Mouse (Mus musculus) liver, adult 2 months (tissue): ENCODE measurements around the gene Mycl. TPM values are rescaled to one million over a fixed set of nuclear protein-coding genes. Genes with fewer than 3 reads are reported as not detected.

Experiments used
- DNase-seq: peaks from one replicate; pipeline ENCODE4 v3.0.0-alpha.2; 2011; ENCODE audit warnings: low read depth, low spot score; ENCODE audit errors: extremely low read depth
- H3K27ac ChIP-seq: fragments of 200-500 bp; replicated peaks from 2 replicates; pipeline ENCODE4 v1.5.1; 2012; ENCODE audit warnings: low read depth, mild to moderate bottlenecking, control low read depth, inconsistent platforms, low read length; ENCODE audit not compliant: insufficient read depth
- H3K27me3 ChIP-seq: fragments of 200-500 bp; 2 replicates; pipeline ENCODE4 v1.6.1; 2012; ENCODE audit warnings: mild to moderate bottlenecking, moderate library complexity, low read length, inconsistent platforms; ENCODE audit not compliant: control insufficient read depth, insufficient read depth
- H3K36me3 ChIP-seq: fragments of 200-500 bp; 2 replicates; pipeline ENCODE4 v1.6.1; 2012; ENCODE audit warnings: low read length, inconsistent platforms; ENCODE audit not compliant: control insufficient read depth, insufficient read depth
- H3K4me1 ChIP-seq: fragments of 200-500 bp; 2 replicates; pipeline ENCODE4 v1.6.1; 2011; ENCODE audit warnings: low read length; ENCODE audit not compliant: control insufficient read depth, insufficient read depth
- H3K4me3 ChIP-seq: fragments of 200-500 bp; 2 replicates; pipeline ENCODE4 v1.5.1; 2011; ENCODE audit warnings: low read depth, mild to moderate bottlenecking, control low read depth, low read length, moderate library complexity; ENCODE audit not compliant: insufficient read depth
- H3K79me2 ChIP-seq: fragments of 200-500 bp; 2 replicates; pipeline ENCODE4 v1.6.1; 2012; ENCODE audit warnings: inconsistent platforms, mild to moderate bottlenecking, low read length, moderate library complexity; ENCODE audit not compliant: control insufficient read depth, insufficient read depth
- H3K9ac ChIP-seq: fragments of 200-500 bp; 2 replicates; pipeline ENCODE4 v1.6.1; 2012; ENCODE audit warnings: low read depth, mild to moderate bottlenecking, control low read depth, inconsistent platforms, low read length
- CTCF ChIP-seq: fragments of 200-500 bp; IDR thresholded peaks from 2 replicates; pipeline ENCODE4 v1.5.1; 2011; ENCODE audit warnings: low read depth, low read length, control low read depth
- POLR2A ChIP-seq: fragments of 200-500 bp; IDR thresholded peaks from 2 replicates; pipeline ENCODE4 v1.6.1; 2011; ENCODE audit warnings: low read length, control low read depth; ENCODE audit not compliant: insufficient read depth; ENCODE audit errors: extremely low read depth
- WGBS: fragments of 180-500 bp; shearing (Covaris S2); methylation state at CpG from one replicate; pipeline ENCODE4 v1.1.7; 2018; 5-methylcytosine and 5-hydroxymethylcytosine counted together
- polyA plus RNA-seq: library from polyadenylated mRNA; depleted of rRNA; stranded (reverse); fragments of >200 nt; gene quantifications from 2 replicates; pipeline ENCODE4 v1.2.3, GENCODE M21; 2012
- total RNA-seq: library from RNA; depleted of rRNA; stranded (reverse); fragments of >200 nt; gene quantifications from 2 replicates; pipeline ENCODE4 v1.2.3, GENCODE M21; 2014

The Mycl gene
- total and polyA plus RNA-seq, 2 experiments, result 3.3 to 7.0 TPM

GRCm38 (mm10) chr4:122961589-122961988, 33.9 kb upstream of the Mycl start:
- peak overlapping the region; percentile 4; the same call in 1 of the 2 replicates for H3K9ac ChIP-seq
- 68% methylated on average over 6 of the region's 6 CpGs for WGBS
- H3K4me3 ChIP-seq, result no peak overlapping the region
- peaks cover 9% of the 10 kb centered on the region; the same call in 1 of the 2 replicates for H3K36me3 ChIP-seq
- TF ChIP-seq CTCF (no peak), POLR2A (no peak)
- DNase-seq, result no peak
- H3K27ac ChIP-seq, result no peak overlapping the region
- no peaks in the 10 kb centered on the region for H3K79me2 ChIP-seq
- no peaks in the 10 kb centered on the region for H3K27me3 ChIP-seq
- peaks cover 2% of the 10 kb centered on the region; the same call in 1 of the 2 replicates for H3K4me1 ChIP-seq

GRCm38 (mm10) chr4:122962751-122963150, 32.7 kb upstream of the Mycl start:
- H3K27ac ChIP-seq, result no peak overlapping the region
- no peaks in the 10 kb centered on the region for H3K79me2 ChIP-seq
- no peak overlapping the region for H3K4me3 ChIP-seq
- H3K4me1 ChIP-seq, result peaks cover 2% of the 10 kb centered on the region; the same call in 1 of the 2 replicates
- H3K36me3 ChIP-seq, result peaks cover 5% of the 10 kb centered on the region; the same call in 1 of the 2 replicates
- TF ChIP-seq CTCF, result no peak
- no peak for TF ChIP-seq POLR2A
- no peak for DNase-seq
- 79% methylated on average over 8 of the region's 8 CpGs for WGBS
- no peak overlapping the region for H3K9ac ChIP-seq
- no peaks in the 10 kb centered on the region for H3K27me3 ChIP-seq

- Histone ChIP-seq H3K27me3 (no peaks in the 10 kb centered on the region), H3K4me1 (peaks cover 13% of the 10 kb centered on the region)
These were observed 27.3 kb upstream of the Mycl start for GRCm38 (mm10) chr4:122968106-122968505.

GRCm38 (mm10) chr4:122971191-122971590, 24.3 kb upstream of the Mycl start:
- DNase-seq, result peak; percentile 96
- Histone ChIP-seq H3K4me1 (peaks cover 11% of the 10 kb centered on the region), H3K27me3 (no peaks in the 10 kb centered on the region), H3K9ac (no peak overlapping the region; the same call in 1 of the 2 replicates), H3K36me3 (no peaks in the 10 kb centered on the region), H3K27ac (peak overlapping the region; percentile 48), H3K4me3 (no peak overlapping the region), H3K79me2 (no peaks in the 10 kb centered on the region)
- WGBS, result 24% methylated on average over 4 of the region's 4 CpGs
- no peak for TF ChIP-seq POLR2A
- TF ChIP-seq CTCF, result no peak

More at GRCm38 (mm10) chr4:122968106-122968505, 27.3 kb upstream of the Mycl start:
- Histone ChIP-seq H3K9ac (no peak overlapping the region), H3K4me3 (no peak overlapping the region), H3K27ac (no peak overlapping the region), H3K79me2 (no peaks in the 10 kb centered on the region), H3K36me3 (no peaks in the 10 kb centered on the region)
- DNase-seq, result no peak
- 58% methylated on average over 4 of the region's 4 CpGs for WGBS
- no peak for TF ChIP-seq CTCF
- no peak for TF ChIP-seq POLR2A

GRCm38 (mm10) chr4:122971646-122972045, 23.8 kb upstream of the Mycl start:
- TF ChIP-seq POLR2A (no peak), CTCF (no peak)
- H3K79me2 ChIP-seq, result no peaks in the 10 kb centered on the region
- H3K27ac ChIP-seq, result peak overlapping the region; percentile 48
- no peak overlapping the region; the same call in 1 of the 2 replicates for H3K9ac ChIP-seq
- 73% methylated on average over 4 of the region's 4 CpGs for WGBS
- no peaks in the 10 kb centered on the region for H3K36me3 ChIP-seq
- no peak for DNase-seq
- H3K4me3 ChIP-seq, result no peak overlapping the region
- no peaks in the 10 kb centered on the region for H3K27me3 ChIP-seq
- H3K4me1 ChIP-seq, result peaks cover 12% of the 10 kb centered on the region

GRCm38 (mm10) chr4:122972056-122972455, 23.4 kb upstream of the Mycl start:
- H3K4me3 ChIP-seq, result no peak overlapping the region
- DNase-seq, result no peak
- H3K79me2 ChIP-seq, result no peaks in the 10 kb centered on the region
- no peaks in the 10 kb centered on the region for H3K27me3 ChIP-seq
- H3K4me1 ChIP-seq, result peaks cover 14% of the 10 kb centered on the region
- TF ChIP-seq CTCF (no peak), POLR2A (no peak)
- no peaks in the 10 kb centered on the region for H3K36me3 ChIP-seq
- no peak overlapping the region for H3K9ac ChIP-seq
- peak overlapping the region; percentile 48; the same call in 1 of the 2 replicates for H3K27ac ChIP-seq
- WGBS, result 70% methylated on average over 8 of the region's 8 CpGs
